Mouse (Mus musculus): ENCODE measurements around the gene Kif23. TPM values are rescaled to one million over a fixed set of nuclear protein-coding genes. Genes with fewer than 3 reads are reported as not detected.

The Kif23 gene
- polyA plus RNA-seq, 1 experiment from 2014 or later: 73.5 TPM

DNA sequence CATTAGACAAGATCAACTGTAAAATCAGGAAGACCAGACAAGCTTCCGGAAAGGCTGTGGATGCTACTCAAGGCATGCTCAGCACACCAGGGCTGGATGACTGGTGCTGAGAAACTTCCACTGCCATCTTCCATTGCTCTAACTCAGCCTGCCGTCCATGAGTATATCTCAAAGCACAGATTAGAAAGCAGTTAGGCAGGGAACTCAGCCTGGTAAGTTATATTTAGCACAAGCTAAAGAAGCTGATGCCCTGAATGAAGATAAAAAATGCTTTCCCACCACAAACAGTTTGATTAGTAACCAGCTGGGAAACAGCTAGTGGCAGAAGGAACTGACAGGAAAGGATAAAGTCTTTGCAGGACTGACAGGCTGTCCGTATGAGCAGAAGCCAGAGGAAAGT is 5.5 kb downstream of the Kif23 start:
- Histone ChIP-seq H3K4me1 (peaks cover 32% of the 10 kb centered on the region), H3K9ac (no peak overlapping the region), H3K9me3 (replicated peaks) (no peaks in the 10 kb centered on the region), H3K4me2 (no peak overlapping the region), H3K27me3 (replicated peaks) (no peaks in the 10 kb centered on the region), H3K4me3 (no peak overlapping the region), H3K36me3 (peaks cover 91% of the 10 kb centered on the region), H3K27ac (no peak overlapping the region)
- no peak for ATAC-seq
- WGBS (ENCODE audit: insufficient replicate concordance): 36% methylated on average over 3 of the region's 3 CpGs

DNA sequence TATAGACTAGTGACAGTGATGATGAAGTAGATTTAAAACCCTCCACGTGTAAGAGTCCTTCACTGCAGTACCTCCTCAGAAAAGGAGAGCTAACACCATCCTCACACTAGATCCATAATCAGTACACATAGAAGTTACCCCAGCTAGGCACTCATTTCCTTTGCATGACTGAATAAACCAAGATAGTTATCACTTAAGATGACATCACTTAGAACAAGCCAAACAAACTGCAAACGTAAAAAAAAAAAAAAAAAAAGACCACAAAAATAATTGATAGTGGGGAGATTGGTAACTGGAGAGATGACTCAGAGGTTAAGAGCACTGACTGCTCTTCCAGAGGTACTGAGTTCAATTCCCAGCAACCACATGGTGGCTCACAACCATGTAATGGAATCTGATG is 13.2 kb downstream of the Kif23 start:
- ATAC-seq: no peak
- Histone ChIP-seq H3K9ac (no peak overlapping the region), H3K27me3 (replicated peaks) (no peaks in the 10 kb centered on the region), H3K4me2 (no peak overlapping the region), H3K4me1 (peaks cover 10% of the 10 kb centered on the region; the same call in 1 of the 2 replicates), H3K27ac (no peak overlapping the region), H3K36me3 (peaks cover 99% of the 10 kb centered on the region), H3K9me3 (replicated peaks) (no peaks in the 10 kb centered on the region), H3K4me3 (no peak overlapping the region)
- 55% methylated on average over 2 of the region's 2 CpGs for WGBS (ENCODE audit: insufficient replicate concordance)

DNA sequence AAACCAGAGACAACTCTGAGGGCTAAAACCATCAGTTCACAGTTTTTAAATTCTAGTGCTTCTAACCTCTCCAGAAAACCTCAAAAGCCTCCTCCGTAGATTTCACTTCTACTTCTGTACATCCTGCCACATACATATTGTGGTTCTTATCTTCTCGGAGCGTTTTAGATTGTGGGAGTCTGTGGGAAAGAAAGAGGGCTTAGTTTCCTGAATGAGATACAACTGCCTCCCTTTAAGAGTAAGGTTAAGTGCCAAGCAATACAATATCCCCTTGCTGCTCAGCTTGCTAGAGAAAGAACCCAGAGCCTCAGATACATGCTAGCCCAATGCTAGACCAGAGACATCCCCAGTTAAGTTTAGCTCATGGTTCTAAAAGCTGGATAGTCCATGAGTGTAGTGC is 14.6 kb downstream of the Kif23 start:
- WGBS (ENCODE audit: insufficient replicate concordance): 24% methylated on average over 3 of the region's 3 CpGs
- H3K4me2 ChIP-seq: no peak overlapping the region
- no peaks in the 10 kb centered on the region for H3K9me3 ChIP-seq (replicated peaks)
- no peak overlapping the region for H3K4me3 ChIP-seq
- no peak overlapping the region for H3K9ac ChIP-seq
- H3K27ac ChIP-seq: no peak overlapping the region
- peaks cover 10% of the 10 kb centered on the region; the same call in 1 of the 2 replicates for H3K4me1 ChIP-seq
- H3K27me3 ChIP-seq (replicated peaks): no peaks in the 10 kb centered on the region
- peaks cover 99% of the 10 kb centered on the region for H3K36me3 ChIP-seq
- no peak for ATAC-seq

DNA sequence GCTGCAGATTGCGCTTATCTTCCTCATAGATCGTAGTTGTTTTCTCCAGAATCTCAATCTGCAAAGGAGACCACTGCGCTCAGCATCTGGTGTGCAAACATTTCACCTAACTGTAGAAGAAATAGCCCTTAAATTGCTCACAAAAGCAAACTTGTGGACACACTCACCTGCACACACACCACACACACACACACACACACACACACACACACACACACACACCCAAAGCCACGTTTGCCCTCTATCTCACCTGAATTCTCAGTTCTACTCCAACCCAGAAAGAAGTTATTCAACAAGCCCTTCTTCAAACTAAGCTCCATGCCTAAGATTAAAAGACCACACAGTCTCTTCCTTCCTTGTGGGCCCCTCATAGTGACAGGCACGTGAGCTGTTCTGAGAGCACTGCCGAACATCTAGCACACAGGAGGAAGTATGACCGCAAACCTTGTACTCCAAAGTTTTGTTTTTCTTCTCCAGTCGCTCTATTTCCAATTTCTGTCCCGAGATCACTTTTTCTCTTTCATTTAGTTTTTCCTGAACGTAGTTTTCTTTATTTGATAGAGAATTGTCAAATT is 21.4 kb downstream of the Kif23 start:
- Histone ChIP-seq H3K4me3 (no peak overlapping the region), H3K27ac (no peak overlapping the region), H3K4me2 (no peak overlapping the region), H3K4me1 (peaks cover 25% of the 10 kb centered on the region), H3K36me3 (peaks cover 100% of the 10 kb centered on the region), H3K9me3 (replicated peaks) (no peaks in the 10 kb centered on the region), H3K27me3 (replicated peaks) (no peaks in the 10 kb centered on the region), H3K9ac (no peak overlapping the region)
- no peak for ATAC-seq
- 56% methylated on average over 10 of the region's 10 CpGs for WGBS (ENCODE audit: insufficient replicate concordance)

DNA sequence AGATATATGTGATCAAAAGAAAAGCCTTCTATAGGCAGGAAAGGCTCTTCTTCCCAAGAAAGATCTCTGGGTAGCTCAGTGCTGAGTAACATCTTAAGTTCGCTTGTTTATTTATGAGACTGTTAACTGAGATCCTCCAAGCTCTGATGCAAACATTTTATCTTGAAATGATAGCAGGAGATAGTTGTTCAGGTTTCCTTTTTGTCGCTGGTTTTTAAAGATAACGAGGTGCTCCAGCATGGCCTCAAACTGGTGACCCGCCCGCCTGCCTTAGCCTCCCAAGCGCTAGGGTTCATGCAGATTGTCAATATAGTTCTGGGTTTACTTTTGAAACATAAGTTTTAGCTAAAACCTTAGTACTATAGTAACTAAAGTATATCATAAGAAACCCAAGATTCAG is 26.2 kb downstream of the Kif23 start:
- H3K27ac ChIP-seq: no peak overlapping the region
- 24% methylated on average over 6 of the region's 6 CpGs for whole genome bisulfite sequencing (ENCODE audit: insufficient replicate concordance)
- peak; percentile 65 for ATAC-seq
- H3K4me3 ChIP-seq: no peak overlapping the region
- peaks cover 50% of the 10 kb centered on the region for H3K4me1 ChIP-seq
- H3K9me3 ChIP-seq (replicated peaks): no peaks in the 10 kb centered on the region
- H3K9ac ChIP-seq: no peak overlapping the region
- H3K27me3 ChIP-seq (replicated peaks): no peaks in the 10 kb centered on the region
- peaks cover 93% of the 10 kb centered on the region for H3K36me3 ChIP-seq
- H3K4me2 ChIP-seq: no peak overlapping the region

DNA sequence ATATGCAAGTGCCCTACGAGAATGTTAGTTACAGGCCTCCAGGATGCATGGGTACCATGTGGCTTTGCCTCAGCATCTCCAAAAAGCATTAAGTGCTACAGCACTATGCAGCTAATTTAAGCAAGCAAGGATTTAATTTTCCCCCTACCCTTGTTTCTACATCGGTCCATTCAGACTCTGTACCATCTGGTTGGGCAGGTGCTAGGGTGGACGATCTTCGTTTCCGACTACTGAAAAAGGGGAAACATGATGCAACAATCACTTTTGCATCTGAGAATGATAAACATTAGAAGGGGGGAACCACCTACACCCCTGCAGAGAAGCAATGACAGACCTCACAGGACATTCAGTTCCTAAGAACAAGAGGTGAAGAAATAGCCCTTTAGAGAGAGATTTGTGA is 27.1 kb downstream of the Kif23 start:
- H3K27ac ChIP-seq: no peak overlapping the region
- H3K4me2 ChIP-seq: no peak overlapping the region
- H3K9me3 ChIP-seq (replicated peaks): no peaks in the 10 kb centered on the region
- H3K9ac ChIP-seq: no peak overlapping the region
- no peaks in the 10 kb centered on the region for H3K27me3 ChIP-seq (replicated peaks)
- no peak for ATAC-seq
- no peak overlapping the region for H3K4me3 ChIP-seq
- H3K4me1 ChIP-seq: peaks cover 47% of the 10 kb centered on the region
- 93% methylated on average over 5 of the region's 5 CpGs for WGBS (ENCODE audit: insufficient replicate concordance)
- peaks cover 84% of the 10 kb centered on the region for H3K36me3 ChIP-seq

DNA sequence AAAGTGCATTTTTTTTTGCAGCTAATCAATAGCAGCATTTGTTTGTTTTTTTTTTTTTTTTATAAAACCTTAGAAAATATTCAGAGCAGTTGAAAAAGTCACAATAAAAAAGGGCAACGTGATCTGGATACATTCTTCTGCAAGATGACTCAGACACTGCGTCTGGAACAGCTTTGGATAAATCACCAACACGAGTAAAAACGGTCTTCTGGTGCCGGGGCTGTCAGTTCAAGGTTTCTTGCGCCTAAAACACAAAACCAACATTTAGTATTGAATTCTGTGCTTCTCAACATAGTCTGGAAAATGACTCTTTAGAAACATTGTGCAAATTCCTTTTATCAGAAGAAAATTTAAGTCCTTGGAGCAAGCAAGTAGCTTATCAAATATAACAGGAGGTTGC is 29.1 kb downstream of the Kif23 start:
- Histone ChIP-seq H3K4me3 (no peak overlapping the region), H3K4me1 (peaks cover 59% of the 10 kb centered on the region), H3K27me3 (replicated peaks) (no peaks in the 10 kb centered on the region), H3K9ac (no peak overlapping the region), H3K9me3 (replicated peaks) (no peaks in the 10 kb centered on the region), H3K27ac (no peak overlapping the region), H3K36me3 (peaks cover 80% of the 10 kb centered on the region), H3K4me2 (no peak overlapping the region)
- WGBS (ENCODE audit: insufficient replicate concordance): 84% methylated on average over 6 of the region's 6 CpGs
- ATAC-seq: no peak

DNA sequence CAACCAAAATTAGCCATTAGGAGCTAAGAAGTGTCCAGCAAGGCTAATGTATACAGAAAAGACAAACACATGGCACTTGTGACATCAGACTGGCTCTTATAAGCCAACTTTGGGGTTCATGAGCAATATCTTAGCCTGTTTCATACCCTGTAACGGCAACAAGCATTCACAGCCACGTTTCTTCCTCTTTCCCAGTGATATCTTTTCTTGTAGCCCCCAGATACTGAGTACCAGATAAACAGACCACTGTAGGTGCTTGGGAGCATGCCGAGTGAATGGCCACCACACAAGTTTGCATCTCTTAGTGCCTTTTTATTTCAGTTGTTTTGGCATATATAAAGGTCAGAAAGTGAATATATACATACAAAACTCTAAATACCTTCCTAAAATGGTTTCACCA is 29.6 kb downstream of the Kif23 start:
- Histone ChIP-seq H3K27ac (no peak overlapping the region), H3K27me3 (replicated peaks) (no peaks in the 10 kb centered on the region), H3K4me1 (peaks cover 62% of the 10 kb centered on the region), H3K36me3 (peaks cover 80% of the 10 kb centered on the region), H3K4me2 (no peak overlapping the region), H3K9ac (no peak overlapping the region), H3K9me3 (replicated peaks) (no peaks in the 10 kb centered on the region), H3K4me3 (no peak overlapping the region)
- 28% methylated on average over 3 of the region's 3 CpGs for WGBS (ENCODE audit: insufficient replicate concordance)
- ATAC-seq: no peak

DNA sequence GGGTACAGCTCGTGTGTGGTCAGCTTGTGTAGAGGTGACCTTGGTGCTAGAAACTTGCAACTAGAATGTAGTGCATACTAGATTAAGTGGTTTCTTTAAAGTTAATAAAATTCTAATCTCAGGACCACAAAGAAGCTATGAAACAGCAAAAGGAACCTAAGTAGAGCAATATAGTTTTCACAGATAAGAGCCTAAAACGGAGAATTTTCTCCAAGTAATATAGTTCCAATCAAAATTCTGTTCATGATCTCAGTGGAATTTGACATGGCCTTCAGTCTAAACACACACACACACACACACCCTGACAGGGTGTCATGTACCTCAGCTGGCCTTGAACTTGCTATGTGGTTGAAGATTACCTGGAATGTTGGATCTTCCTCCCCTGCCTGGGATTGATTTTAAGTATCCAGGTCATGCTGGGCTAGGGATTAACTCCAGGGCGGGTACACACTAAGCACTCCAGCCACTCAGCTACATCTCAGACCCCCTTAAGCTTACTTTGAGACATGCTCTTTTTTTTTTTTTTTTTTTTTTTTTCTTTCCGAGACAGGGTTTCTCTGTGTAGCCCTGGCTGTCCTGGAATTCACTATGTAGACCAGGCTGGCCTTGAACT is 31.1 kb downstream of the Kif23 start:
- Histone ChIP-seq H3K9me3 (replicated peaks) (no peaks in the 10 kb centered on the region), H3K36me3 (peaks cover 80% of the 10 kb centered on the region), H3K4me2 (peak overlapping the region; percentile 90), H3K27ac (peak overlapping the region; percentile 98), H3K4me3 (peak overlapping the region; percentile 91), H3K9ac (peak overlapping the region; percentile 78), H3K27me3 (replicated peaks) (no peaks in the 10 kb centered on the region), H3K4me1 (peaks cover 62% of the 10 kb centered on the region)
- 40% methylated on average over 4 of the region's 4 CpGs for WGBS (ENCODE audit: insufficient replicate concordance)
- ATAC-seq: no peak

DNA sequence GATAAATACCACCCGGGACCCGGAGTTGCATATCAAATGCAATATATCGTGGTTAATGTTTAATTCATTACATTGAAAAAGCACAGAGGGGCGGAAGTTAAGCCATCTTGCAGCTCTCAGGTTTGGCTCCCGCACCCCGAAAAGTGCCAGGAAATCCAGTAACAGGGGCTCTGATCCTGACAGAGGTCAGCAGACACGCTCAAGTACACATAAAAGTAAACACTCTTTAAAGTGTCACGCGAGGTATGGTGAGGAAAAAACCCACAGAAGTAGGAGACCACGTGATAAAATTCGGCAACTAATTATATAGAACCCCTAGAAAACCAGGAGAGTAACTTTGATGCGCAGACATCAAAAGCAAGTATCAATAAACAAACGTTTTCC is 31.7 kb downstream of the Kif23 start:
- Histone ChIP-seq H3K9ac (peak overlapping the region; percentile 78), H3K4me1 (peaks cover 62% of the 10 kb centered on the region), H3K27me3 (replicated peaks) (no peaks in the 10 kb centered on the region), H3K27ac (peak overlapping the region; percentile 98), H3K4me2 (peak overlapping the region; percentile 90), H3K9me3 (replicated peaks) (no peaks in the 10 kb centered on the region), H3K4me3 (peak overlapping the region; percentile 91), H3K36me3 (peaks cover 74% of the 10 kb centered on the region)
- WGBS (ENCODE audit: insufficient replicate concordance): 3% methylated on average over 13 of the region's 13 CpGs
- no peak for ATAC-seq

DNA sequence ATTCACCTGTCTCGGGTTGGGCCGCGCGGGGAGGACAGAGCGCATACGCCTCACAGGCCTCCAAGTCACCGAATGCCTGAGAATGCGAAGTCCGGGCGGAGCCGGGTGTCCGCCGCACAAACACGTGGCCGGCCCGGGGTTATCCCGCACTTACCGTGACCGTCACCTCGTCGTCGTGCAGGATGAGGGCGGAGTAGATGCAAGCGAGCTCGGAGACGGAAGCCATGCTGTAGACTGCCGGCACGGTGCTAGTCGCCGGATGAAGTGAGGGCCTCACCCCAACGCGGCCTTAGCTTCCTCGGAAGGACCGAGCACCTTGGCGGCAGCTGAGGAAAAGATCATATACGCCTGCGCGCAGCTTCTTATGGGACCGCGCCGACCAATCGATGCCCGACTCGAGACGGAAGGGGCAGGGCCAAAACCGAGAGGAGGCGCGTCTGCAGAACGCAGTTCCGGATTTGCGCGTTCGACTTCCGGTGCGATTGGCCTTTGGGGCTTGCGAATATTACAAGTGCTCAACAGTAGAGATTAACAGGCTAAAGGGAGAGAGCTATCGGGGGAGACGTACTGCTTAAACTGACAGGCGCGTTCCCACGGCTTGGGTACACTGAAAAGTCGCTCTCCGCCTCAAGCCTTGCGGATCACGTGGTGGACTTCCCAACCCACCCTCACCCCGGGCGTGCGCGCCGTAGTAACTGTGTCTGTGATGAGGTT is 32.2 kb downstream of the Kif23 start, which contains the start of gene Rplp1:
Gene Rplp1, minus strand, starts transcription at position 340 of the 714 bp plus-strand sequence.
- H3K4me2 ChIP-seq: peak within 1 kb of the TSS; percentile 90
- H3K27me3 ChIP-seq (replicated peaks): no peaks in the 10 kb centered on the region
- H3K4me1 ChIP-seq: peaks cover 62% of the 10 kb centered on the region
- peaks cover 69% of the 10 kb centered on the region for H3K36me3 ChIP-seq
- peak within 1 kb of the TSS; percentile 91 for H3K4me3 ChIP-seq
- no peaks in the 10 kb centered on the region for H3K9me3 ChIP-seq (replicated peaks)
- H3K27ac ChIP-seq: peak within 1 kb of the TSS; percentile 98
- ATAC-seq: peak; percentile 89
- peak within 1 kb of the TSS; percentile 91 for H3K9ac ChIP-seq
- under 1% methylated on average over 70 of the region's 70 CpGs for WGBS (ENCODE audit: insufficient replicate concordance)
